Mouse (Mus musculus) embryonic facial prominence, embryonic 15.5 days (tissue): ENCODE measurements around the gene Traf7. TPM values are rescaled to one million over a fixed set of nuclear protein-coding genes. Genes with fewer than 3 reads are reported as not detected.
A peak's percentile ranks its signal among the peaks of the same experiment; 100 is the strongest.

Experiments used
- ATAC-seq: fragments of 200-750 bp; cut with Nextera tagmentation; 2 replicates; pipeline ENCODE4 v1.8.0; 2017; ENCODE audit warnings: low read depth, moderate TSS enrichment; ENCODE audit not compliant: insufficient number of reproducible peaks, low FRiP score, low TSS enrichment
- H3K27ac ChIP-seq: fragments of 300-500 bp; sonication (generic); replicated peaks from 2 replicates; pipeline ENCODE4 v1.5.1; 2015; ENCODE audit warnings: mild to moderate bottlenecking, inconsistent platforms
- H3K27me3 ChIP-seq: fragments of 300-500 bp; sonication (generic); 2 replicates; pipeline ENCODE4 v1.6.1; 2015; ENCODE audit warnings: inconsistent platforms
- H3K36me3 ChIP-seq: fragments of 300-500 bp; sonication (generic); 2 replicates; pipeline ENCODE4 v1.6.1; 2015; ENCODE audit warnings: mild to moderate bottlenecking, inconsistent platforms
- H3K4me1 ChIP-seq: fragments of 300-500 bp; sonication (generic); 2 replicates; pipeline ENCODE4 v1.6.1; 2015; ENCODE audit warnings: inconsistent platforms
- H3K4me2 ChIP-seq: fragments of 300-500 bp; sonication (generic); replicated peaks from 2 replicates; pipeline ENCODE4 v1.6.1; 2015; ENCODE audit warnings: mild to moderate bottlenecking, inconsistent platforms
- H3K4me3 ChIP-seq: fragments of 300-500 bp; sonication (generic); replicated peaks from 2 replicates; pipeline ENCODE4 v1.5.1; 2015; ENCODE audit warnings: mild to moderate bottlenecking, inconsistent platforms
- H3K9ac ChIP-seq: fragments of 300-500 bp; sonication (generic); 2 replicates; pipeline ENCODE4 v1.6.1; 2015; ENCODE audit warnings: inconsistent platforms
- H3K9me3 ChIP-seq: fragments of 300-500 bp; sonication (generic); replicated peaks from 2 replicates; pipeline ENCODE4 v1.6.1; 2016; ENCODE audit warnings: inconsistent platforms
- WGBS: fragments of 180-500 bp; shearing (Covaris S2); methylation state at CpG from one replicate; pipeline ENCODE4 v1.1.7; 2015; 5-methylcytosine and 5-hydroxymethylcytosine counted together
- polyA plus RNA-seq: library from polyadenylated mRNA; unstranded; fragments of >200 nt; fragmentation: Nextera tagmentation; extraction: Ambion mirVana; gene quantifications from 2 replicates; pipeline ENCODE4 v1.2.1, GENCODE M21; 2015

The Traf7 gene
- polyA plus RNA-seq, 1 experiment from 2014 or later: 95.7 TPM

GRCm38 (mm10) chr17:24506332-24507070, 21.2 kb downstream of the Traf7 start:
- Histone ChIP-seq H3K9me3 (no peaks in the 10 kb centered on the region), H3K4me2 (peak overlapping the region; percentile 19; the same call in 1 of the 2 replicates), H3K4me1 (peaks cover 19% of the 10 kb centered on the region), H3K9ac (no peak overlapping the region), H3K27me3 (no peaks in the 10 kb centered on the region), H3K36me3 (peaks cover 33% of the 10 kb centered on the region), H3K27ac (no peak overlapping the region), H3K4me3 (no peak overlapping the region; the same call in 1 of the 2 replicates)
- ATAC-seq: no peak
- WGBS: 28% methylated on average over 36 of the region's 36 CpGs

- Histone ChIP-seq H3K9ac (no peak overlapping the region), H3K27me3 (no peaks in the 10 kb centered on the region), H3K9me3 (no peaks in the 10 kb centered on the region), H3K4me3 (no peak overlapping the region), H3K36me3 (peaks cover 23% of the 10 kb centered on the region), H3K4me1 (peaks cover 19% of the 10 kb centered on the region), H3K27ac (no peak overlapping the region), H3K4me2 (no peak overlapping the region)
- no peak for ATAC-seq
- WGBS: 90% methylated on average over 30 of the region's 30 CpGs
Observed at GRCm38 (mm10) chr17:24505286-24505955, 22.3 kb downstream of the Traf7 start.

DNA sequence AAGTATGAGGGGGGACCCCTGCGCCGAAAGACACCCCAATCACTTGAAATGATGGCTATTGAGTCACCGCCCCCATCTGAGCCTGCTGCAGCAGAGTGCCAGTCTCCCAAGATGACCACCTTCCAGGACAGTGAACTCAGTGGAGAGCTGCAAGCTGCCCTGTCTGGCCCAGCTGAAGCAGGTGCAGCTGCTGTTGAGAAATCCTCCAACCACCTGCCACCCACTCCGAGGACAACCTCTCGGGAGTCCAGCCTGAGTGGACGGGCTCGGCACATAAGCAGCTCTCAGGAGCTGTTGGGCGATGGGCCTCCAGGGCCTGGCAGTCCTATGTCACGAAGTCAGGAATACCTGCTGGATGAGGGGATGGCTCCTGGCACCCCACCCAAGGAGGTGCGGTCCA, 23.7 kb downstream of the Traf7 start:
- H3K4me2 ChIP-seq: no peak overlapping the region
- no peak for ATAC-seq
- no peaks in the 10 kb centered on the region for H3K27me3 ChIP-seq
- H3K36me3 ChIP-seq: peaks cover 10% of the 10 kb centered on the region
- peaks cover 19% of the 10 kb centered on the region for H3K4me1 ChIP-seq
- WGBS: 92% methylated on average over 10 of the region's 10 CpGs
- no peak overlapping the region for H3K4me3 ChIP-seq
- no peaks in the 10 kb centered on the region for H3K9me3 ChIP-seq
- no peak overlapping the region for H3K9ac ChIP-seq
- H3K27ac ChIP-seq: no peak overlapping the region

- Histone ChIP-seq H3K4me2 (no peak overlapping the region), H3K9me3 (no peaks in the 10 kb centered on the region), H3K36me3 (0 out of 2 replicates have a peak, but pooled peaks cover 4% of the 10 kb centered on the region), H3K27me3 (no peaks in the 10 kb centered on the region), H3K27ac (no peak overlapping the region), H3K4me1 (peaks cover 12% of the 10 kb centered on the region), H3K4me3 (no peak overlapping the region), H3K9ac (no peak overlapping the region)
- no peak for ATAC-seq
- WGBS: 50% methylated on average over 11 of the region's 11 CpGs
Observed at GRCm38 (mm10) chr17:24502208-24502607, 25.5 kb downstream of the Traf7 start.

DNA sequence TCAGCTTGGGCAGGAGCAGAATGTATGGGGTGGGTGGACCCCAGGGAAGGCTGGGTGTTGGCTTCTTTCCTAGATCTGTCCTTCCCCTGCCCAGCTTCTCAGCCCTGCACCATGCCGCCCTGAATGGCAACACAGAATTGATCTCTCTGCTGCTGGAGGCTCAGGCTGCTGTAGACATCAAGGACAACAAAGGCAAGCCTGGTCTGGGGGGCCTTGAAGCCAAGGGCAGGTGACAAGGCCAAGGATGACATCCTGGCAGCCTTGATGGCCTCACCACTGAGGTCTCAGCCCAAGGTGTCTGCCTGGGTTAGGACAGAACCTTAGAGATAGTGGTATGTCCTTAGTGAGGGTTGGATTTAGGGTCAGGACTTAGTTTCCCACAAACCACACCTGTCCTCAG, 31.7 kb downstream of the Traf7 start:
- ATAC-seq: no peak
- Histone ChIP-seq H3K9me3 (no peaks in the 10 kb centered on the region), H3K4me1 (no peaks in the 10 kb centered on the region), H3K27me3 (no peaks in the 10 kb centered on the region), H3K9ac (no peak overlapping the region), H3K4me2 (no peak overlapping the region), H3K36me3 (no peaks in the 10 kb centered on the region), H3K4me3 (no peak overlapping the region), H3K27ac (no peak overlapping the region)
- WGBS: 82% methylated on average over 1 of the region's 1 CpGs

DNA sequence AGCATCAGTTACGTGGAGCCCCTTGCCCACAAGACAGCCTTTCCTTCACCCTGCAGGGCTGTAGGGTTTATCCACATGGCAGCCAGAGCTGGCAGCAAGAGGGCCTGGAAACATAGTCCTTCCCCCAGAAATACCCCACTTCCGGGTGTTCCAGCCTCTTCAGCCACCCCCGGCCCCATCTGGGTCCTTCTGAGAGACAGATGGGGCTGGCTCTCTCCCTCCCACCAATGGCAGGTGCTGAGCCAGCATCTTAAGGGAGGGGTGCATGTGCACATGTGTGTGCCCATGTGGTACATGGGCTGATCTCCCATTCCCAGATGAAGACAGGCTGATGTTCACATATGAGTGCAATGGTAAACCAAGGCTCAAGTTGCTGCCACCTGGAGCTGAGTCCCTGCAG, 32.3 kb downstream of the Traf7 start:
- Histone ChIP-seq H3K9ac (no peak overlapping the region), H3K4me2 (no peak overlapping the region), H3K4me1 (no peaks in the 10 kb centered on the region), H3K27ac (no peak overlapping the region), H3K36me3 (no peaks in the 10 kb centered on the region), H3K4me3 (no peak overlapping the region), H3K27me3 (no peaks in the 10 kb centered on the region), H3K9me3 (no peaks in the 10 kb centered on the region)
- ATAC-seq: no peak
- 62% methylated on average over 3 of the region's 3 CpGs for WGBS

DNA sequence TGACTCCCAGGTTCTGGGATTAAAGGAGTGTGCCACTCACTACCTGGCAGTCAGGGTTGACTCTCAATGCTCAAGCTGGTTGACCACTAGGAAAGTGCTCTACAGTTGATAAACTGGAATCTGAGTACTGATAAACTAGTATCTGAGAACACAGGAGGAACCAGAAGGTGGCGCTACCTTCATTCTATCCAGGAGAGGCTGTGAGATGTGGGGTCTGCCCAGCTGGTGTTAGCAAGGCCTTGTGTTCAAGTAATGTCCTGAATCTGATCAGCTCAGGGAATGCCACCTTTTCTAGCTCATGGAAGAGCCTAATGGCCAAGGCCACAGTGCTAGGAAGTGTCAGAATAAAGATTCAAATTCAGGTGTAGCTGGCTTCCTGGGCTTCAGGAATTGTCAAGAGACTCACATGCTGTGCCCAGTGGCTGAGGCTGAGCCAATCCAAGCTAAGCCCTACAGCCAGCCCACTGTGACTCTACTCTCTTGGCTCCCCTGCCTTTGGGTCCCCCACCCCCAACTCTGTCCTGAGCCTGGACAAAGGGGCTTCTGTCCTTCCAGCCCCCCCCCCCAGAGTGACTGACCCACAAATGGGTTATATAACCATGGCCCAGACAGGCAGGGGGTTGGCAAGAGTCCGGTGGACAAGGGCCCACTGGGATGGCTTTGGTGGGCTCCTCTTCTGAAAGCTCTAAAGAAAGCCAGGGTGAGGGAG, 33.0 kb downstream of the Traf7 start:
- Histone ChIP-seq H3K4me3 (no peak overlapping the region), H3K9ac (no peak overlapping the region), H3K27me3 (peaks cover 6% of the 10 kb centered on the region), H3K9me3 (no peaks in the 10 kb centered on the region), H3K4me1 (no peaks in the 10 kb centered on the region), H3K27ac (no peak overlapping the region), H3K4me2 (no peak overlapping the region), H3K36me3 (no peaks in the 10 kb centered on the region)
- no peak for ATAC-seq
- 39% methylated on average over 2 of the region's 2 CpGs for WGBS

DNA sequence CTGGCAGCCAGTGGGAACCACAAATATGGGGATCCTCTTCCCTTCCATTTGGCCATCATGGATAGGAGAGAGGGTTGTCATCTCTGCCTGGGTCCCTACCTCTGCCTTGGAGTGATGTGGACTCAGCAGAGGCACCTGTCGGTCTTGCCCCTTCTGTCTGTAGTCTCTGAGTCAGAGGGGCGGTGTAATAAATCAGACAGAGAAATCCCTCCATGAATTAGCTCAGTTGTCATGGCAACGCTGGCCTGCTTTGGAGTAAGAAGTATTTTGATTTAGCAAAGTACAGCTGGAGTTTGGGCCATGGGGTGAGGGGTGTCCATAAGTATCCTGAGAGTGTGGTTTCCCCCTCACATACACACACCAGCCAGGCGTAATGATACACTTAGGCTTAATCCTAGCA, 37.3 kb downstream of the Traf7 start:
- ATAC-seq: no peak
- Histone ChIP-seq H3K4me2 (no peak overlapping the region), H3K36me3 (no peaks in the 10 kb centered on the region), H3K4me3 (no peak overlapping the region), H3K4me1 (peaks cover 20% of the 10 kb centered on the region), H3K9ac (no peak overlapping the region), H3K27ac (no peak overlapping the region), H3K9me3 (no peaks in the 10 kb centered on the region), H3K27me3 (peaks cover 23% of the 10 kb centered on the region)
- 78% methylated on average over 4 of the region's 4 CpGs for WGBS

- Histone ChIP-seq H3K4me3 (peak overlapping the region; percentile 68), H3K4me2 (peak overlapping the region; percentile 98), H3K36me3 (no peaks in the 10 kb centered on the region), H3K9ac (peak overlapping the region; percentile 68), H3K27me3 (peaks cover 23% of the 10 kb centered on the region), H3K9me3 (no peaks in the 10 kb centered on the region), H3K4me1 (peaks cover 22% of the 10 kb centered on the region), H3K27ac (no peak overlapping the region)
- no peak for ATAC-seq
- WGBS: 21% methylated on average over 19 of the region's 19 CpGs
Observed at GRCm38 (mm10) chr17:24489265-24490030, 38.3 kb downstream of the Traf7 start.

DNA sequence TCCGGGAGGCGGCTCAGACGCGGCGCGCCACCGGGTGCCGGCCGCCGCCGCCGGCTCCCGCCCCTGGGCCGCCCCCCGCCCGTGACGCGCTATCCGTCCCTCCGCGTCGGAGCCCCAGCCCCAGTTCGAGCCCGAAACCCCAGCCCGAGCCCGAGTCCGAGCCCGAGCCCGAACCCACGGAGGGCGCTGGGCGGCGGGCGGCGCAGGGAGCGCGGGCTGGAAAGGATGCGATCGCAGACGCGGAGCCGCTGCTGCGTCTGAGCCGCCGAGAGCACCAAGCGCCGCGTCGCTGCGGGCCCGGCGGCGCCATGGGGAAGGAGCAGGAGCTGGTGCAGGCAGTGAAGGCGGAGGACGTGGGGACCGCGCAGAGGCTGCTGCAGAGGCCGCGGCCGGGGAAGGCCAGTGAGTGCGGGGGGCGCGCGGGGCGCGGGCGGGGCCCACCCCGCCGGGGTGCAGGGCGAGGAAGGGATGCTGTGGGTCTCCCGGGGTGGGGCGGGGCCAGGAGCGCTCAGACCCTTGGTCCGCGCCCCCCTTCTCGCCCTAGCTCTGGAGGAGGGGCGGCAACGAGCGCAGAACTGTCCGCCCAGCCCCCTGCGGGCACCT, 39.0 kb downstream of the Traf7 start:
- under 1% methylated on average over 68 of the region's 81 CpGs for WGBS
- peaks cover 23% of the 10 kb centered on the region for H3K27me3 ChIP-seq
- H3K4me3 ChIP-seq: peak overlapping the region; percentile 68
- H3K4me2 ChIP-seq: peak overlapping the region; percentile 98
- ATAC-seq: peak; percentile 66
- no peaks in the 10 kb centered on the region for H3K36me3 ChIP-seq
- H3K27ac ChIP-seq: 0 out of 2 replicates have a peak overlapping the region, but pooled peaks have one; percentile 34
- peak overlapping the region; percentile 68 for H3K9ac ChIP-seq
- H3K4me1 ChIP-seq: peaks cover 22% of the 10 kb centered on the region
- no peaks in the 10 kb centered on the region for H3K9me3 ChIP-seq
